Mouse (Mus musculus) E14TG2a.4 (cell line): ENCODE results near the gene Plxnd1.

ENCODE experiments used
- CTCF ChIP-seq: conservative IDR thresholded peaks from 2 replicates; pipeline ENCODE4 v1.5.1; 2014; ENCODE audit warnings: low read length
- POU5F1 ChIP-seq: IDR thresholded peaks from 2 replicates; pipeline ENCODE4 v1.6.1; 2014; ENCODE audit warnings: low read length, borderline replicate concordance

- TF ChIP-seq CTCF (no peak), POU5F1 (no peak)
Observed at GRCm38 (mm10) chr6:115960322-115960721, 34.5 kb downstream of the Plxnd1 start.
